Mouse (Mus musculus) ES-Bruce4 (cell line): ENCODE data around the gene Piwil4. TPM values are rescaled to one million over a fixed set of nuclear protein-coding genes. Genes with fewer than 3 reads are reported as not detected.

ENCODE experiments used
- H3K27ac ChIP-seq: 2 replicates; pipeline ENCODE4 v1.5.1; 2012; ENCODE audit warnings: low read length, inconsistent platforms; ENCODE audit not compliant: insufficient read depth
- H3K27me3 ChIP-seq: 2 replicates; pipeline ENCODE4 v1.6.1; 2012; ENCODE audit warnings: mild to moderate bottlenecking, low read length, inconsistent platforms; ENCODE audit not compliant: control insufficient read depth, poor library complexity, insufficient read depth, severe bottlenecking
- H3K36me3 ChIP-seq: 2 replicates; pipeline ENCODE4 v1.6.1; 2012; ENCODE audit warnings: inconsistent platforms, mild to moderate bottlenecking, low read length, moderate library complexity; ENCODE audit not compliant: control insufficient read depth, poor library complexity, insufficient read depth, severe bottlenecking
- H3K4me1 ChIP-seq: one replicate; pipeline ENCODE4 v1.8.1; 2011; ENCODE audit warnings: low read length; ENCODE audit not compliant: control insufficient read depth, insufficient read depth
- H3K4me3 ChIP-seq: 2 replicates; pipeline ENCODE4 v1.5.1; 2011; ENCODE audit warnings: low read depth, mild to moderate bottlenecking, low read length
- H3K9ac ChIP-seq: 2 replicates; pipeline ENCODE4 v1.6.1; 2012; ENCODE audit warnings: low read depth, mild to moderate bottlenecking, inconsistent platforms; ENCODE audit not compliant: poor library complexity, severe bottlenecking
- H3K9me3 ChIP-seq: replicated peaks from 2 replicates; pipeline ENCODE4 v1.6.1; 2012; ENCODE audit warnings: mild to moderate bottlenecking, low read length, inconsistent platforms; ENCODE audit not compliant: control insufficient read depth, poor library complexity, insufficient read depth, severe bottlenecking
- CTCF ChIP-seq: IDR thresholded peaks from one replicate; pipeline ENCODE4 v1.8.1; 2011; ENCODE audit warnings: low read depth, low read length
- EP300 ChIP-seq: IDR thresholded peaks from 2 replicates; pipeline ENCODE4 v1.6.1; 2011; ENCODE audit warnings: low read depth, low read length; ENCODE audit not compliant: insufficient read depth
- POLR2A ChIP-seq: IDR thresholded peaks from one replicate; pipeline ENCODE4 v1.8.1; 2011; ENCODE audit warnings: low read length; ENCODE audit not compliant: insufficient read depth
- polyA plus RNA-seq: library from polyadenylated mRNA; stranded (reverse); fragments of >200 nt; gene quantifications from 2 replicates; pipeline ENCODE4 v1.2.4, GENCODE M21; 2011; ENCODE audit warnings: low read depth; ENCODE audit not compliant: missing spikeins, insufficient read depth, insufficient read length

The Piwil4 gene
- polyA plus RNA-seq, 1 experiment = not detected

- H3K27me3 ChIP-seq = no peaks in the 10 kb centered on the region
- TF ChIP-seq POLR2A = no peak
- TF ChIP-seq EP300 = no peak
- no peak for TF ChIP-seq CTCF
Measured at GRCm38 (mm10) chr9:14739498-14740150, 909 bp downstream of the Piwil4 start.

DNA sequence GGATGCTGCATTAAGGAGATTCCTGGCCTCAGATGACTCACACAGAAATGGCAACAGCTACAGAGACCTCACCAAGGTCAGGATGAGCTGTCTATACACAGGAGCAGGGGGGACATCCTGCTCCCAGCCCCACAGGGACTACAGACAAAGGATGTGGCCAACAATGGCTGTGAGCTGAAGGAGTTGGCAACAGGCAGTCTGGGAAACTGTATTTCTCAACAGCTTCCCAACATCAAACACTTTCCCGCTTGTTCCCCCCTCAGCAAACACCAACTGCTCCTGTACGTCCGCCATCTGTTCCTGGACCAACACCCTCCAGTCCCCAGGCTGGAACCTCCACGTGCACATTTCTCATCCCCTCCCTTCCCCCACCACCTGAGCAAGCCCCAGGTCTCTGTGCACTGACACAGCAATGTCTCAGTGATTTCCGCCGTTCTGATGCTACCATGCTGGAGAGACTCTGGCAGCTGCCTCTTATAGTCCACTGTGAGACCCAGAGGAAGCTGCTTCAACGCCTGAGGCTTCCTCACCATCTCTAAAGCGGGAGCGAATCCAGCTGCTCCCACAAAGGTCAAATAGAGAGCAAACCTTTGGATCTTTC, 9.5 kb downstream of the Piwil4 start:
- no peak overlapping the region for H3K4me3 ChIP-seq
- H3K36me3 ChIP-seq = no peaks in the 10 kb centered on the region
- peaks cover 2% of the 10 kb centered on the region for H3K4me1 ChIP-seq
- no peaks in the 10 kb centered on the region for H3K9me3 ChIP-seq
- no peak overlapping the region for H3K9ac ChIP-seq
- no peaks in the 10 kb centered on the region for H3K27me3 ChIP-seq
- TF ChIP-seq EP300 (peak; percentile 74), CTCF (no peak)
- H3K27ac ChIP-seq = no peak overlapping the region

More at GRCm38 (mm10) chr9:14739498-14740150, 909 bp downstream of the Piwil4 start:
- H3K4me3 ChIP-seq = no peak overlapping the region
- no peak overlapping the region for H3K27ac ChIP-seq
- H3K9me3 ChIP-seq = no peaks in the 10 kb centered on the region
- H3K4me1 ChIP-seq = peaks cover 4% of the 10 kb centered on the region
- H3K36me3 ChIP-seq = no peaks in the 10 kb centered on the region
- no peak overlapping the region for H3K9ac ChIP-seq

DNA sequence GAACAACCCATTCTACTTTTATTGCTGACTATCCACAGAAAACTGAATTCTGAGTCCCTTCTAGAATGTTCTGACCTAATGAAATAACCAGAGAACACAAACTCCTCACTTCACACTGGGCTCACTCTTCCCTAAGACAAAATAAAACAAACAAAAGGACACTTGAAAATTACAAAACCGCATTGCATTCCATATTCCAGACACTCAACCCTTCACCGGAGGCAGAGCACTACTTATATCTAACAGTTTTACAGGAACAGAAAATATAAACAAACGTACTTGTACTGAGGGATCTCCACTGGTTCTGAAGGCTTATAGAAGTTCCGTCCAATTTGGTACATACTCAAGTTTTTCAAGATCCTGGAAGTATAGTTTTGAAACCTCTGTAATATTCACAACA, 12.2 kb downstream of the Piwil4 start:
- H3K27ac ChIP-seq = no peak overlapping the region
- TF ChIP-seq EP300 (no peak), POLR2A (no peak), CTCF (no peak)
- no peak overlapping the region for H3K4me3 ChIP-seq
- no peaks in the 10 kb centered on the region for H3K36me3 ChIP-seq
- no peaks in the 10 kb centered on the region for H3K27me3 ChIP-seq
- peaks cover 2% of the 10 kb centered on the region for H3K4me1 ChIP-seq
- no peaks in the 10 kb centered on the region for H3K9me3 ChIP-seq
- no peak overlapping the region for H3K9ac ChIP-seq

DNA sequence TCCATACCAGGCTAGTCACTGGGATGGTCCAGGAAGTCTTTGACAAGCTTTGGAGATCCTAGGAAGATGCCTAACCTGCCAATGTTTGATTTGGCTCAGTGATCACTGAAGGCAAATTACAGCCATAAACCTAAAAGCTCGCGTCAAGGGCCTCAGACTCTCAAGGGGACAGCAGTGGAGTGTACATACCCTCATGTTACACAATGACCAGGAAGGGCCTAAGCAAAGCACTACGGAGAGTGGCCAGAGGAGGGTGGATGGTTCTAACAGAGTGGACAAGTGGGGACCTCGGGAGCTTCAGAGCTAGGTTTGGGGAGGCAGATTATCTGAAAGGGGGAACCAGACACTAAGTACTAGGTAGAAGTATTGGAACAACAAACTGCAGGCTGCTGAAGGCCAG, 13.9 kb downstream of the Piwil4 start:
- H3K4me3 ChIP-seq = no peak overlapping the region
- H3K27ac ChIP-seq = no peak overlapping the region
- no peaks in the 10 kb centered on the region for H3K27me3 ChIP-seq
- TF ChIP-seq EP300 (no peak), POLR2A (no peak), CTCF (no peak)
- peaks cover 2% of the 10 kb centered on the region for H3K4me1 ChIP-seq
- no peaks in the 10 kb centered on the region for H3K9me3 ChIP-seq
- H3K36me3 ChIP-seq = no peaks in the 10 kb centered on the region
- no peak overlapping the region for H3K9ac ChIP-seq

GRCm38 (mm10) chr9:14726005-14726404, 14.5 kb downstream of the Piwil4 start:
- Histone ChIP-seq H3K27ac (no peak overlapping the region), H3K4me3 (no peak overlapping the region), H3K9ac (no peak overlapping the region), H3K4me1 (peaks cover under 1% of the 10 kb centered on the region), H3K36me3 (no peaks in the 10 kb centered on the region), H3K27me3 (no peaks in the 10 kb centered on the region), H3K9me3 (no peaks in the 10 kb centered on the region)
- TF ChIP-seq CTCF (no peak), POLR2A (no peak), EP300 (no peak)

DNA sequence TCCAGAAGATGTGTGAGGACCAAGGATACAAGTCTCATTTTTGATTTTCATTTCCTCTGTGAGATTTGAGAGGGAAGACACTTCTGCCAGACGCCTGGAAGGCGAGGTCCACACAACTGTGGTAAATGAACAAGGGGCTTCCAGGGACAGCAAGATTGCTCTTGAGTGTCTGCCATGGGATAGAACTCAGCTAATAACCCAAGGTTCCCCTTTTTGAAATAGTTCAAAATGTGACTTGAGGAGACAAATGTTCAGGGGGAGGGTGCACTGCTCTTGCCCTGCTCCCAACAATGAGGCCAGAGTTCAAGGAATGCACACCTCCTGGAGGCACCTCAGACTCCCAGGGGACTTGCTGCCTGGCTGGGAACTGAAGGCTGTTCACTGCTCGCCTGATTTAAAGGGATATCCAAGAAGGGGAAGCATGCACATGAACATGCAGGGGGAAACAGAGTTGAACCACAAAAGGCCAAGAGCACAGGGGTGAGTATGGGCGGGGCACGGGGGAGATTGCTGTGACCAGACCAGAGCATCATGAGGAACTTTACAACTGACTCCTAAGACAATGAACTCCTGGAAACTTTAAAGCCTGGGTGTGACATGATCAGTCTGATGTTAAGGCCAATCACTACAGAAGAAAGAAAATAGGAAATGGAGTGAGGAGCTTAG, 15.6 kb downstream of the Piwil4 start:
- Histone ChIP-seq H3K9ac (no peak overlapping the region), H3K36me3 (no peaks in the 10 kb centered on the region), H3K27ac (no peak overlapping the region), H3K4me1 (no peaks in the 10 kb centered on the region), H3K4me3 (no peak overlapping the region), H3K27me3 (no peaks in the 10 kb centered on the region), H3K9me3 (no peaks in the 10 kb centered on the region)
- TF ChIP-seq EP300 (no peak), CTCF (no peak), POLR2A (no peak)
